Mouse (Mus musculus): Measurements from ENCODE around the gene Ppp6r2. TPM values are rescaled to one million over a fixed set of nuclear protein-coding genes. Genes with fewer than 3 reads are reported as not detected.

Gene Ppp6r2
- total RNA-seq, 2 experiments from 2014 or later, result 157 to 167 TPM

DNA sequence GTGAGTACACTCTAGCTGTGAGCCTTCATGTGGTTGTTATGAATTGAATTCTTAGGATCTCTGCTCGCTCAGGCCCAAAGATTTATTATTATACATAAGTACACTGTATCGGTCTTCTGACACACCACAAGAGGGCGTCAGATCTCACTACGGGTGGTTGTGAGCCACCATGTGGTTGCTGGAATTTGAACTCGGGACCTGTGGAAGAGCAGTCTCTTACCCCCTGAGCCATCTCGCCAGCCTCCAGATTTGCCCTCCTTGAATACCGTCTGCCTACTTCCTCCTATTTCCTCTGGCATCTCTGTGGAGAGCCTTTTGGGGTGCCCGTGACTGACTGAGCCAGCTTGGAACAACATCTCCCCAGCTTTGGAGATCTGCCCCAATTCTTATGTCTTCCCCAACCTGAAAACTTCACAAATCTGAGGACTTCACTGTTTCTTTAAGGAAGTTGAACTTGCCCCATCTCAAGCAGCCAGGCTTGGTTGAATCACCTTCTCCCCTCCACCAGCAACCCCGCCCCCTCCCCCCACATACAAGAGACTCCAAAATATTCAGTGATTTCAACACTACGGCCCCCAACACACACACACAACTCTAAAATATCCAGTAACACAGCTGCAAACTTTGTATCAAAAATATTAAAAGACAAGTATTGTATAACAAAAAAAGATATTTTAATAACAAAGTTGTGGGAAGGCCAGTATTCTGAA is 29.6 kb upstream of the Ppp6r2 start:
- DNase-seq (ENCODE audit: low spot score in 2 of 2), result no peak

DNA sequence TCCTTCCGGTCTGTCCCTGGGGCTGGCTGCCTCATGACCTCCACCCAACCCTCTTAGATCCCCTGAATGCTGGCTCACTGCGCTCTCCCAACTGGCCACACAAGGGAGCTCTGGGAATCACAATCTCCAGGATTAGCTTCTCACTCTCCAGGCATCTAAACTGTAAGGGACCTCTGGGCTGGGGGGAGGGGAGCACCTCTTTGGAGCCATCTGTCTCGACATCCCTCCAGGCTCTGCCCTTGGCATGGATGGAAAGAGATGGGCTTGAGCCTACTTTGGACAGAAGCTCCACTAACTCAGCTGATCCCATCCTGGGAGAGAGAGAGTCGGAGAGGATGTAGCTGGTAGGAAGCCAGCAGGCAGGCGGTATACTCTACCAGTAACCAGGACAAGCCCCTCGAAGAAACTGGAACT is 29.0 kb upstream of the Ppp6r2 start:
- DNase-seq (ENCODE audit: low spot score in 2 of 2), result peak in 1 of 2 experiments; percentile 35

DNA sequence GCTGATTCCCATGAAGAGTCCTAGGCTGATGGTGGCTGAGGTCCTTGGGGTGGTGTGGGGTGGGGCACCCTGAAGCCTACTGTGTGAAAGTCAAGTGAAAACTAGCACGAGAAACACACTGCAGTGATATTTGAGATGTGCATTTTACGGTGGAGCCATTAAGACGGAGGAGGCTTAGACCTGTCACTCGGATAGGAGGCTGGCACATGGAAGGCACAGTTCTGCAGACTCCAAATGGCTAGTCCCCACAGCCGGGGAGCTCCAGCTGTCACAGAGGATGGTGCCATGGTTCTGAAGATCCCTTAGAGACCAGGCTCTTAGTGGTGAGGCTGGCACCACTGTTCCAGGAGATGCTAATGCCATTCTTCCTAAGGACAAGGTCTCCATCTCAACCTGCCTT is 28.5 kb upstream of the Ppp6r2 start:
- DNase-seq (ENCODE audit: low spot score in 2 of 2), result peak in 1 of 2 experiments; percentile 35

DNA sequence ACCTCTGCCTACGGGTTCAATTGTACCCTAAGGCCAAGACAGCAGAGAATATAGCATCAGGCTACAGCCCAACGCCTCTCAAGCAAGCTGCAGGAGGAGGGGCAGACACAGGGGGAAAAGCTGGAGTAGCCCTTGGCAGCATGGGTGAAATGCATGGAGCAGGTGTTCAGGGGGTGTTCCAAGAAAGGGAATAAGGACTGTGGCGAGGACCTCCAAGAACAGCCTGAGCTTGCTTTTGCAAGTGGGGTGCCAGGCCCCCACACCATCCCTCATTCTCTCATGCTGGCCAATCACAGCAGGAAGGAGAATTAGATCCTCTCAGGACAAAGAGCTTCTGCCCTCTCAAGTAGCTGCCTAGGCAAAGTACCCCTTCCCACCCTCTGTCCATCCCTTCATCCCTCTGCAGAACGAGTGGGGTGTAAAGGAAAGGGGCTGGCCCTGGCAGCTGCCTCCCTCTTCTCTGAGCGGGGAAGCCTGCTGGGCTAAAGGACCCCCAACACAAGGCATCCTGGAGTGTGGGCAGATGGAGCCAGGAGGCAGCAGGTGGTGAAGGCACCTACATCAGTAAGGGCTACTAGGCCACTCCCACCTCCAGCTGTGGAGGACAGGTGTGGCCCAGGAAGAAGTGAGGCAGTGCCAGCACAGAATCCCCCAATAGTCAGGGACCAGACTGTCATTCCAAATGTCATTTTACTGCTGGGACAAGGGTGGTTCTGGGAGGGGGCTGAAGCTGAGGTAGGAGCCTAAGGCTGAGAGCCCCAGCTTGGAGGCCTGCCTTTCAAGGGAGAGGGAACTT is 27.0 kb upstream of the Ppp6r2 start:
- no peak for DNase-seq (ENCODE audit: low spot score in 2 of 2)

DNA sequence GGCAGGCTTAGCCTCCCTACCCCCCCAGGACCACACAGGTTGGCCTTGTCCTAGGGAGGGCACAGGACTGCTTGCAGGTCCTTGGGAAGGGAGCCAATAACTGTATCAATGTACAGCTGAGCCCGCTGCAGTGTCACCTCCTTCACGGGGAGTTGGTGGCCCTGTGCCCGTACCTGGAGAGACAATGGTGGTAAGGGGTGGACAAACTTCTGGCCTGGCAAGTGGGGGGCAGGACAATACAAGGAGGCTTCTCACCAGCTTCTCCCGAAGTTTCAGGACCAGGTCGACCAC is 26.5 kb upstream of the Ppp6r2 start:
- no peak for DNase-seq (ENCODE audit: low spot score in 2 of 2)

DNA sequence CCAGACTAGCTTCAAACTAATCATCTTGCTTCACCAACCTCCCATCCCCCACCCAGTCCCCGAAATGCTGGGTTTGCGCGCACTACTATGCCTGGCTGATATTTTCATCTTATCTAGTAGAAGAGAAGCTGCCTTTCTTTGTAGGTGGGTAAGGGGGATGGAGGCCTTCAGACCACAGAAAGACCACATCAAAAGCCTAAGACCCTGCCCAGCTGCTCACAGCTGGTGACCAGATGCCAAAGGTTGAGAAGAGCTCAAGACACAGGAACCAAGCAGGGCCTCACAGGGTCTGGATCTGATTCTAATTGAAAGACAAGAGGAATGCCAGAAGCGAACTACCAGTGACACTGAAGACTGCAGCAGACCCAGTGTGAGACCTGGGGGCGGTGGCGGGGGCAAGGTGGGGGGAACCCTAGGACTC is 16.1 kb upstream of the Ppp6r2 start:
- no peak for DNase-seq (ENCODE audit: low spot score in 2 of 2)

DNA sequence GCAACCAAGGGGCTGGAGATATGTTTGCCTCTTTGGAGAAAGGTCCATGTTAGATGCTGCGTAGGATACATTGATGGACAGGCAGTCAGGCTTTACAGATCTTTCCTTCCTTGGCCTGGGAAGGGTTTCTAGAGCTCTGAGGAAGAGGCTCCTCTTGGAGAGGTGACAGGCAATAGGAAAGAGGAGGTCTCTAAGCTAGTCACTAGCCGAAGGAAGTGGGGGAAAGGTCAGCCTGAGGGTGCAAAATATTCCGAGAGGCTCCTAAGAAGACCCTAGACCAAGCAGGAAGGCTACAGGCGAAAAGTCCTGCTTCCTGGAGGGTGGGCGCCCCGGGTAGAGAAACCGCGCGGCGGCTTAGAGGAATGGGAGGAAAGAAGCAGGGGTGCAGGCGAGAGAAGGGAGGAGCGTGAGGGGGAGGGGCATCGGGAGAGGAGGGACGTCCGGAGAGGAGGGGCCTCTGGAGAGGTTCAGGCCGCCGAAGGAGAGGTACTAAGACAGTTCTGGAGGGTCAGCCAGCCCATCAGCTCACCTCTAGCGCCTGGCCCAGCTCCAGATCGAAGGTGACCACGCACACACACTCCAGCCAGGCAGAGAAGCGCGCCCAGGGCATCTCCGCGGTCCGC is 15.6 kb upstream of the Ppp6r2 start:
- DNase-seq (ENCODE audit: low spot score in 2 of 2), result peak; percentile 84 to 91

DNA sequence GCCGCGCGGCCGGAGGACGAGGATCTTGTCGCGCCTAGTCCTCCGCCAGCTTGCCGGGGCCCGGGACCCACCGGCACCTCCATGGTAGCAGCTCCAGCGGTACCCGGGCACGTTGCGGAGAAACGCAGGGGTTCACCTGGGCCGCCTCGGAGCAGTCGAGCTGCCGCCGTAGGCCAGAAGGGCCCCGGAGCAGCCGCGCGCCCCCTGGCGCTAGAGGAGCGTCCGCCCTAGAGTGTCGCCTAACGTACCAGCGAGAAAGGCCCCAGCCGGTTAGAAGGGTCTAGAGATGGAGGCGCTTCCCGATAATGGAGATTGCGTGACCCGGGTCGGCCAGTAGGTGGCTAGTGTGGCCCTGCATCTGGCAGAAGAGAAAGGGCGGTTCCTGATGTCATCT is 15.0 kb upstream of the Ppp6r2 start, which contains the start of gene Dennd6b:
TSS of gene Dennd6b (minus strand) at position 184 of the 394 bp plus-strand sequence.
- DNase-seq (ENCODE audit: low spot score in 2 of 2), result peak; percentile 94 to 97

DNA sequence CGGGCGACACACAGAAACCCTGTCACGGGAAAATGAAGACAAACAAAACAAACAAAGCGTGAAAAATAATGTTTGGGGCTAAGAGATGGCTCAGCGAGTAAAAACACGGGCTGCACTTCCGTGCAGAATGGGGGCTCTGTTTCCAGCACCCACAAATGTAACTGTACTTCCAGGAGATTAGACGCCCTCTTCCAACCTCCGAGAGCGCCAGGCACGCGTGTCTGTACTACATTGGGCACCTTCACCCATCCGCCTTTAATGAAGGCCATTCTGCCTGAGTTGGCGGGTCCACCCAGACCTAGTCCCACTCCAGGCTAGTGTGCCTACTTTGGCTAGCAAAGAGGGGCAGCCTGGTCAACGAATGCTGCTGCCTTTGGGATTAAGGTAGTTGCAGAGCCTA is 14.3 kb upstream of the Ppp6r2 start:
- DNase-seq (ENCODE audit: low spot score in 2 of 2), result no peak

DNA sequence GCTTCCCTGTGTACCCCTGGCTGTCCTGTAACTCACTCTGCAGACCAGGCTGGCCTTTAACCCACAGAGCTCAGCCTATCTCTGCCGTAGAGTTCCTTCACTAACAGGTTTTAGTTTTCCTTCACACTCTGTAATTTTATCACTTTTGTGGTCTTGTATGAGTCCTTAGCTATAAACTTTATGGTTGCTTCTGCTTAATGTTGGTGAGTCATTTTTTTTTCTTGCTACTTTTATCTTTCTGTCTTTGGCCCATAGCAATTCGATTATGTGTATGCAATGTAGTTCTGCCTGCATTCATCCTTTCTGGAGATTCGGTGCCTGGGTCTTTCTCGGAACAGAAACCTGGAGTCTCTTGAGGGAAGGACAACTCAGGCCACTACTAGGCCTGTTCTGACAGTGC is 3.9 kb upstream of the Ppp6r2 start:
- no peak for DNase-seq (ENCODE audit: low spot score in 2 of 2)

DNA sequence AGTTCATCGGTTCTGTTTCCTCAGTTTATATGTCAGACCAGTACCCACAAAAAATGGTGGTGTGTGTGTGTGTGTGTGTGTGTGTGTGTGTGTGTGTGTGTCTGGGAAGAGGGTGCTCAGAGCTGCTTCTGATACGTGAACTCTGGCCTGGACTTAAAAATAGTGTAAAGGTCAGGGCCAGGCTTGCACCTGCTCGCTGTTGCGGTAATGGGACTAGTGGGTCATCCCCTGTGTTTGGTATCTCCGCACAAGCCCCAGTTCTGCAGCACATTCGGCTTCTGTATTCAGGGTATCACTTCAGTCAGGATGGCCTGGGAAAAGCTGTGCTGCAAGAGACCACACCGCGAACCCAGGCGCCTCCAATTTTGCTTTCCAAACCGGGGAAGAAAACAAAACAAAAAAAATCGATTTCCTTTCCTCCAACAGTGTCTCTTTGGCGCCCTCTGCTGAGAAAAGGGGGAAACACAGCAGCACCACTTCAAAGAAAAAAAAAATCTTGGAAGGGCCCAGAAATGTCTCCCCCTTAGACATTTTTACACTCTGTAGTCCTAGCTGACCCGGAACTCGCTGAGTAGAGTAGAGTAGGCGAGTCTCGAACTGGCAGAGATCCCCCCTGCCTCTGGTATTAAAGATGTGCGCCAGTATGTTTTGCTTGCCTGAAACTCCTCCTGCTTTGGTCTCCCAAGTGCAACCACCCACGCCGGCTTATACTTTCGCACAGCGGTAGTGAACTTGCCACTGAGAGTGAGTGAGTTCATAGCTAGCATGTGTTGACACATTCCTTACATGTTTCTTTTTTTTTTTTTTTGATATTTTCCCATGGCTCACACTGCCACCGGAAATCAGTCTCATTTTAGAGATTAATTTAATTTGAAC is 1.2 kb upstream of the Ppp6r2 start:
- peak; percentile 90 to 92 for DNase-seq (ENCODE audit: low spot score in 2 of 2)

DNA sequence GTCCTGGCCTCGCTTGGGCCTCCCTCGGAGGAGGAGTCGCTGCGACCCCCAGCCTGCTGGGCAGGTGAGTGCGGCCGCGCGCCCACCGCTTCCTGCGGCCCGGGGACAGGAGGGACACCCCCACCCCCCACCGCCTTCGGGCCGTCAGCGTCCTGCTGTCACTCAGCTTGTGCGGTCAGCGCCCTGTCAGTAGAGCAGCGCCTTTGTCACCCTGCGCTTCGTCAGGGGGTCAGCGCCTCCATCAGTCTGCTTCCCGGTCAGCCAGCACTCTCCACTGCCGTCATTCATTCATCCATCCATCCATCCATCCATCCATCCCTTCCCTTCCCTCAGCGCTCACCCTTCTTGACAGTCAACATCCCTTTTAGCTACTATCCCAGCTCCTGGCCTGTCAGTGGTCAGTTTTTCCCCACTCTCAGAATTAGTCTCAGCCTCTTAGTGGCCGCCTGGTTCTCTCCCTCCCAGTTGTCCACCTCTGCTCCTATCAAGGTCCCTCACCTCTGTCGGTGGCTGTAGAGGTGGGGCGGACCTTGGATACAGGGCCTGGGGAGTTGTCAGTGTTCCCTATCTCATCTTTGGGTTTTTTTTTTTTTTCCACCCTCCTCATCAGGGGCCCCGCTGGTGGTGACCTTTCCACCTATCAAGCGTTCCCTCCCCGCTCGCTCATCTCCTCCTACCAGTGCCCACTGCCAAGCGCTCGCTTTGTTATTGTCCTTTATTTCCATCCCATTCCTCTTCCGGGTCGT is 536 bp downstream of the Ppp6r2 start:
- peak in 1 of 2 experiments; percentile 27 for DNase-seq (ENCODE audit: low spot score in 2 of 2)

DNA sequence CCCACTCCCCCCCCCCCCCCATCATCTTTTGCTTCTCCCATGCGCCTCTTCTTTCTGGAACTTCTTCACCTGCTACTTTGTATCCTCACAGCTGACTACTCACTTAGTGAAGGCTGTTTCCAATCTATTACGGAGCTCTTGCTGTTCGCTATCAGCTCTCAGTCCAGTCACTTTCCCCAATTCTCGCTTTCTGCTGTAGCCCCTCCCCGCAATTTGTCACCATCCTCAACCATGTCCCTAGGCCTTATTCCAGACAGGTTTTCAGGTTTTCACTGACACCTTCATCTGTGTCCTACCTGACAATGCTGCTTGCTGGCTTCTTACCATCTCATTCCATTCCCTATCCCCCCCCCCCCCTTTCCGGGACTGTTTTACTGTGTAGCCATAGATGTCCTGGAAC is 1.1 kb downstream of the Ppp6r2 start:
- DNase-seq (ENCODE audit: low spot score in 2 of 2), result no peak

DNA sequence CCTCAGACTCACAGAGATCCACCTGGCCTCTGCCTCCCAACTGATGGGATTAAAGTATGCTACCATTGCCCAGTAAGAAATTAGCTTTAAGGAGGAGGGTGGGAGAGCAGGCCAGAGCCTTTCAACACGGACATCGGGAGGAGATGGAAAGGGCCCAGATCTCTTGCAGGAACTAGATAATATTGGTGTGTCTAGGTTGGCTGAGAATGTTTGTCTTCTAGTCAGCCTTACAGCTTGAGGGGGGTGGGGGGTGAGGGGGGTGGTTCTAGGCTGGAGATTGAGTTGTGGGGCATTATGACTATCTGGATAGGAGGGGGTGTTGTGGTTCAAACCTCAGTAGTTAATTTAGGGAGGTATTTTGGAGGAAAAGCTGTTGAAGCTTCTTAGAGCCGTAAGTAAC is 2.2 kb downstream of the Ppp6r2 start:
- no peak for DNase-seq (ENCODE audit: low spot score in 2 of 2)

DNA sequence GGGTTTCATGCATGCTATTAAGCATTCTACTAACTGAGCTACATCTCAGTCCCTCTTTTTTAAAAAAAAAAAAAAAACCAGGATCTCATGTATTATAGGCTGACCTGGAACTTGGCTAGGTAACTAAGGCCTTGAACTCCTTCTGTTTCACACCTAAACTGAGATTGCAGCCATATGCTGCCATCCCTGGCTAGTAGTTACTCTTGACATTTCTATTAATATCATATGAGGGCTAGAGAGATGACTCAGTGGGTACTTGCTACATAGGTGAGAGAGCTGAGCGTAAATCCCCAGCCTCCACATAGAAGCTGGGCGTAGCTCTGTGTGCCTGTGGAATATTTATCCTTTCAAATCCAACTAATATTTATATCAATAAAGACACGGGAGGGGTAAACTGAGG is 3.6 kb downstream of the Ppp6r2 start:
- no peak for DNase-seq (ENCODE audit: low spot score in 2 of 2)

DNA sequence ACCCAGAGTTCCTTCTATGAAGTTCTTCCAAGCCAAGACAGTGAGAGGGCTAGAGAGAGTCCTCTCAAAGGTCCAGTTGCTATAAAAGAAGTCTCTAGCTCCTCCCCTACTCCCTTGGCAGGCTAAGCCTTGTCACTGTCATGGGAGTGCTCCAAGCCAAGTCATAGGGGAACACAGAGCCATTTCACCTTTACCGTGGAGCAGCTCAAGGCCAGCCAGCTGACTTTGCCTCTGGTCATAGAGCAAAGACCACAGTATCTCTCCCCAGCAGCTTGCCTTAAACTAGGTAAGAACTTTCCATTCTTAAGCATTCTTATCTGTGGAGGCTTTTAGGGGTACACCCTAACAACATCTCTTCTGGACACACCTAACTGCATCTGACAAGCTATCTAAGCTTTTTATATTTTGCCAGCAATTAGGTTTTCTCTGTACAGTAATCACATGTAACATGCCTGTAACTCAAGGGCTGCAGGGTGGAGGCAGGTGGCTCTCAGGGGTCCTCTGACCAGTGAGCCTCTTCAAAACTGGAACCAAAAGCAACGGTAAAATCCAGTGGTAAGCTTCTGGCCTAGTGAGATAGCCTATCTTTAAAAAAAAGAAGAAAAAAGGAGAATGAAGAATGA is 4.4 kb downstream of the Ppp6r2 start:
- no peak for DNase-seq (ENCODE audit: low spot score in 2 of 2)

DNA sequence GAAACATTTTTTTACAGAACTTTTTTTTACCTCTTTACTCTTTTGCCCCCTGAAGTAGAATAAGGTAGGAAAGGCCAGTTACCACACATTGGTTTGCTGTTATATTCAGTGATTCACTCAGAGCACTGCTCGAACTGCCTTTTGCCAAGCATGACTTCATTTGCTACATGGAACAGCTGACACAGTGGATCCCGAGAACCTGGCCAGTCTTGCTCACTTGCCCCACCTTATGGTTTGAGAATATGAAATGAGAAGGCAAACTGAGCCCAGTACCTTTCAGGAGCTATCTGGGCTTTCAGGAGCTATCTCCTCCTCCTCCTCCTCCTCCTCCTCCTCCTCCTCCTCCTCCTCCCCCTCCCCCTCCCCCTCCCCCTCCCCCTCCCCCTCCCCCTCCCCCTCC is 22.2 kb downstream of the Ppp6r2 start:
- DNase-seq (ENCODE audit: low spot score in 2 of 2), result peak in 1 of 2 experiments; percentile 35

DNA sequence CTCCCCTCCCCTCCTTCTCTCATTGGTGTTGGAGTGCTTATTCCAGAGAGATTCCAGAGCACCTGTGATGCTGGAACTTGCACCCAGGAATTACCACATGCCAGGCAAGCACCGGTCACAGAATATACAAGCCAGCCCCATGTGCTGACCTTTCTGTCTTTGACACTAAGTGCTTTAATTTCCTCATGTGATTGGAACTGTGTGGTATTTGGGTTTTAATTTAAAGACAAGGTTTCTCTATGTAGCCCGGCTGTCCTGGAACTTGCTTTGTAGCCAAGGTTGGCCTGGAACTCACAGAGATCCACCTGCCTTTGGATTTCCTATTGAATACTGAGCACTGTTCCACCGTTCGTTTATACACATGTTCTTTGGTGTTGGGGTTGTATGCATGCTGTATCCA is 22.7 kb downstream of the Ppp6r2 start:
- DNase-seq (ENCODE audit: low spot score in 2 of 2), result no peak

DNA sequence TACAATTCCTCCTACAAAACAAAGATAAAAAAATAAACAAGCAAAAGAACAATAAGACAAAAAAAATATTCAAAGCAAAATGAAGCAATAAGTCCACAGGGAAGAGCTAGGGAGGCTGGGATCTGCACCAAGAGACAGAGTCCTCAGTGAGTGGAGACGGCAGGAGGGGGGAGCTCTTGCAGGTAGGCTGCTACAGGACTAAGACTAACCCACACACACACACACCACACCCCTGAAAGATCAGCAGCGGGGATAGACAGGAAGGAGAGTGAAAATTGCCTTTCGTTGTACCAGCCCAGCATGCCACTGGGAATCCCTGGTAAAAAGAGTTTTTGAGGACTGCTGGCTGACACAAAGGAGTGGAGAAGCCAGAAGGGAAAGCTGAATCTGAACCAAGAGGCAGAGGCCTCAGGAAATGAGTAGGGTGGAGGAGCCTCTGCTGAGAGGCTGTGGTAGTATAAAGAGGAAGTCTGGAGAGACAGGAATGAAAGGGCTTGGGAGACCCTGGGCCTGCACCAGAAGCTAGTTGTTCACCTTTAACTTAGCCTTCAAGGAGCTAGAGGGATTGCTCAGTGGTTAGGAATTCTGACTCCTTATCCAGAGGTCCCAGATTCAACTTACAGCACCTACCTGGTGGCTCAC is 28.5 kb downstream of the Ppp6r2 start:
- no peak for DNase-seq (ENCODE audit: low spot score in 2 of 2)

DNA sequence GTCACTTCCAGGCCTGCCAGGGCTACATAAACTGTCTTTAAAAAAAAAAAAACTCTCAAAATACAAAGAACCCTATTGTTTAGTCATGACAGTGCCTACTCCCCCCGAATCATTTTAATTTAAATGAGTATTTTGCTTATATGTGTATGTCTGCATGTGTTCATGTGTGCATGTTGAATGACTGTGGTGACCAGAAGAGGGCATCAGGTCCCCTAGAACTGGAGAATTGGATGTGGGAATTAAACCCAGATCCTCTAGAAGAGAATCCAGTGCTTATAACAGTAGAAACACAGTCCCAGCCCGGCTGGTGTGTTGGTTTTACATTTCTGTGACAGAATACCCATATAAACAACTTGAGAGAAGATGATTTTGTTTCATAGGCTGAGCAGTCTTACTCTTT is 29.7 kb downstream of the Ppp6r2 start:
- DNase-seq (ENCODE audit: low spot score in 2 of 2), result peak in 1 of 2 experiments; percentile 27
